Comparison of ENCODE assay signal across 12 mouse cellular contexts in the genomic region with DNA sequence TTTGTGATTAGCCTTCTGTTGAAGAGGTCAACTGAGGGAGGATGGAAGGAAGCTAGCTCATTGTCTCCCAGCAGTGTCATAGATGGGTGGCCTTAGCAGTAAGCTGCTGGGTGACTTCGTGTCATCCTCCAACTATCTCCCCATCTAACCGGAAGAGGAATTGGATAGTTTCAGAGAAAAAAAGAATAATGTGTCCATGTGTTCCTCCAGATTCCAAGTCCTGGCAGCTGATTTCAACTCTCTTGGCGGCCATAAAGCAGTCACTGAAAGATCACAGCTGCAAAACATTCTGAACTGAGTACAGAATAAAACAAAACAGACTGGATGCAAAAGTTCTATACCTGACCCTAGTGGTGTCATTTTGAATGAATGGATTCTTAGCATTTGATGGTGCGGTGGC. TPM values are rescaled to one million over a fixed set of nuclear protein-coding genes. Genes with fewer than 3 reads are reported as not detected.
DNase-seq lines count a peak whose midpoint lies in the region; ATAC-seq and TF ChIP-seq lines count a peak whose summit lies in the region.
"Had no signal": no experiment of that assay in that cellular context is flagged by ENCODE, and none has a peak within 500 bp of the region (broad histone marks: within the 10 kb centered on the region; RNA-seq: fewer than 3 reads in every experiment).

No protein-coding gene starts in this region.

- no peak for TF ChIP-seq EP300 in lung, postnatal 0 days (IDR thresholded peaks at IDR 0.05)

- peak; percentile 44 to 55 for DNase-seq in heart, adult 18-20 months
- DNase-seq in heart, postnatal 4 days: no peak
- peak; percentile 18 for DNase-seq in urinary bladder, postnatal 14 days (ENCODE audit: low spot score)
- DNase-seq in urinary bladder, postnatal 4 days (ENCODE audit: low spot score in 2 of 2): no peak
- DNase-seq in lung, postnatal 0 days (ENCODE audit: low spot score): peak; percentile 76
- no peak for DNase-seq in layer of hippocampus, adult 8-10 months (ENCODE audit: low spot score in 2 of 2)
- no peak for DNase-seq in adrenal gland, postnatal 25 days

- no peak overlapping the region for H3K9ac ChIP-seq in lung, postnatal 0 days (replicated peaks; ENCODE audit: low read depth)
- H3K9ac ChIP-seq: embryonic facial prominence, embryonic 13.5 days; forebrain, embryonic 12.5 days; neural tube, embryonic 13.5 days; stomach, embryonic 15.5 days had no signal

- ATAC-seq in lung, postnatal 0 days: peak; percentile 54

- H3K36me3 ChIP-seq in lung, postnatal 0 days (ENCODE audit: insufficient read depth, low read length): no peaks in the 10 kb centered on the region
- H3K36me3 ChIP-seq: embryonic facial prominence, embryonic 13.5 days; forebrain, embryonic 12.5 days; neural tube, embryonic 13.5 days; stomach, embryonic 15.5 days had no signal

- no peak overlapping the region for H3K4me3 ChIP-seq in lung, postnatal 0 days (ENCODE audit: low read depth, low read length)
- H3K4me3 ChIP-seq: embryonic facial prominence, embryonic 13.5 days; forebrain, embryonic 12.5 days; neural tube, embryonic 13.5 days; stomach, embryonic 15.5 days had no signal

- no peaks in the 10 kb centered on the region; the same call in 1 of the 2 replicates for H3K4me1 ChIP-seq in lung, postnatal 0 days (ENCODE audit: insufficient read depth, low read depth, low read length)

- WGBS in lung, postnatal 0 days: 58% methylated on average over 4 of the region's 4 CpGs

- H3K9me3 ChIP-seq in lung, postnatal 0 days (ENCODE audit: low read length): no peaks in the 10 kb centered on the region
- H3K9me3 ChIP-seq: embryonic facial prominence, embryonic 13.5 days; forebrain, embryonic 12.5 days; neural tube, embryonic 13.5 days; stomach, embryonic 15.5 days had no signal

- H3K27ac ChIP-seq in lung, postnatal 0 days (ENCODE audit: low read length): no peak overlapping the region
- H3K27ac ChIP-seq: embryonic facial prominence, embryonic 13.5 days; forebrain, embryonic 12.5 days; neural tube, embryonic 13.5 days; stomach, embryonic 15.5 days had no signal

- no peaks in the 10 kb centered on the region for H3K27me3 ChIP-seq in lung, postnatal 0 days (replicated peaks; ENCODE audit: insufficient read depth, low read length)
- H3K27me3 ChIP-seq: embryonic facial prominence, embryonic 13.5 days; forebrain, embryonic 12.5 days; neural tube, embryonic 13.5 days; stomach, embryonic 15.5 days had no signal

- H3K4me2 ChIP-seq in lung, postnatal 0 days (replicated peaks; ENCODE audit: low read depth, low read length): no peak overlapping the region
- H3K4me2 ChIP-seq: embryonic facial prominence, embryonic 13.5 days; forebrain, embryonic 12.5 days; neural tube, embryonic 13.5 days; stomach, embryonic 15.5 days had no signal

- TF ChIP-seq CTCF in lung, postnatal 0 days (IDR thresholded peaks at IDR 0.05): no peak

RNA-seq across cellular contexts. Expression of a gene that starts 58.0 kb away (rescaled TPM):
- under 1 TPM; 0.37 to 0.87 TPM for total RNA-seq in heart, adult 18-20 months (2021)
- total RNA-seq in heart, postnatal 4 days (2021): 1 to 10 TPM; 4.8 to 6.5 TPM
- 10.2 and 12.5 TPM in 2 replicates for polyA plus RNA-seq in lung, postnatal 0 days (2015; fragmentation: Nextera tagmentation; extraction: Ambion mirVana)
- total RNA-seq in layer of hippocampus, adult 8-10 months (2022): 1 to 10 TPM; 2.2 to 3.2 (median 2.8) TPM
- total RNA-seq in adrenal gland, postnatal 25 days (2021): 1.2 TPM in 1 of 2 replicates, not detected in the other
- total RNA-seq: liver, adult 2 months had no signal
- polyA plus RNA-seq: liver, adult 2 months had no signal

RNA-seq across cellular contexts. Expression of a gene that starts 58.4 kb away (rescaled TPM):
- 1 to 10 TPM; 7.5 to 8.8 TPM for total RNA-seq in heart, adult 18-20 months (2021)
- total RNA-seq in heart, postnatal 4 days (2021): 1 to 10 TPM; 3.6 to 5.2 TPM
- 3.8 and 5.7 TPM in 2 replicates for polyA plus RNA-seq in lung, postnatal 0 days (2015; fragmentation: Nextera tagmentation; extraction: Ambion mirVana)
- 10 to 100 TPM; 15.6 to 25.5 (median 23.3) TPM for total RNA-seq in layer of hippocampus, adult 8-10 months (2022)
- 6.9 and 10.9 TPM in 2 replicates for total RNA-seq in adrenal gland, postnatal 25 days (2021)

Comparison
In these comparisons a context has a peak if more than half of its experiments do, and no peak if none do; other contexts are left out.
1. DNase-seq: peak in heart, adult 18-20 months (2 of 2), urinary bladder, postnatal 14 days (single experiment) and lung, postnatal 0 days (single experiment); none in heart, postnatal 4 days (single experiment), urinary bladder, postnatal 4 days (0 of 2), layer of hippocampus, adult 8-10 months (0 of 2) and adrenal gland, postnatal 25 days (single experiment).